In the genomic region with DNA sequence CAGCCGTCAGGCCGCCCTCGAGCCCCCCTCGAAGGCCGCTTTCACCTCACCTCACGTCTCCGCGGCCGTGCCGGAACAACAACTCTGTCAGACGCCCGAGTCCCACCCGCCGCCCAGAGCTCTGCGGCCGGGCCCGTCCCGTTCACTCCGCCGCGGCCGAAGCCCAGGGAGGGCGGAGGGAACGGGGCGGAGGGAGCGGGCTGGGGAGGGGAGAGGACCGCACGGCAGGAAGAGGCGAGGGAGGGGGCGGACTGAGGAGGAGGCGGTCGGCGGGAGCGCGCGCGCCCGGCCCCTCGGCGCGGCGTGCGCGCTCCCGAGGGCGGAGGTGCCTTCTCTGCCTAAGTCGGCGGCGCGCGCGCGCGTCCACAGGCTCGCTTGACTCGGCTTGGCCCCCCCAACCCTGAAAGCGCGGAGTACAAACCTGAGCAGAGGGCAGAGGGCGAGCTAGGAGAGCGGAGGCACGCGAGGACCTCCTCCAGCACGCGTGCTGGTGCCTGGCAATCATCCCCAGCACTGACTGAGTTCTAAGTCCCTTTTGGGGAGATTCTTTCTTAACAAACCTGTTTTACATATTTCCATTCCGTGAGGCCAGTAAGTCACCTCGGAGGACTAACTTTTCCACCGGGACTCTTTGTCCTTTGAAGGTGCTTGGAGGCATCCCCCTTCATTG, we compare ENCODE assay signal across 7 mouse cellular contexts. TPM values are rescaled to one million over a fixed set of nuclear protein-coding genes. Genes with fewer than 3 reads are reported as not detected.
DNase-seq lines count a peak whose midpoint lies in the region; ATAC-seq and TF ChIP-seq lines count a peak whose summit lies in the region.

Rabgap1l (minus strand) TSS at position 526 of the 670 bp plus-strand sequence.

- H3K79me2 ChIP-seq in heart, adult 2 months (replicated peaks; ENCODE audit: control insufficient read depth, insufficient read depth, low read length), result no peaks in the 10 kb centered on the region

- no peak for TF ChIP-seq EP300 in heart, adult 2 months (IDR thresholded peaks at IDR 0.05; ENCODE audit: insufficient read depth, low read depth, low read length)

- H3K27ac ChIP-seq in embryonic facial prominence, embryonic 12.5 days, result peak within 1 kb of the TSS; percentile 19
- H3K27ac ChIP-seq in heart, adult 2 months, result peak within 1 kb of the TSS; percentile 85
- peak within 1 kb of the TSS; percentile 55; the same call in 1 of the 2 replicates for H3K27ac ChIP-seq in limb, embryonic 13.5 days
- H3K27ac ChIP-seq in midbrain, embryonic 16.5 days (ENCODE audit: low read length), result peak within 1 kb of the TSS; percentile 23; the same call in 1 of the 2 replicates

- ATAC-seq in embryonic facial prominence, embryonic 12.5 days (ENCODE audit: insufficient number of reproducible peaks, insufficient read depth, low FRiP score, low TSS enrichment), result peak; percentile 97
- peak; percentile 96 for ATAC-seq in limb, embryonic 13.5 days (ENCODE audit: low FRiP score, low read depth)
- peak; percentile 97 for ATAC-seq in midbrain, embryonic 16.5 days

- H3K4me3 ChIP-seq in embryonic facial prominence, embryonic 12.5 days, result peak within 1 kb of the TSS; percentile 89
- H3K4me3 ChIP-seq in heart, adult 2 months, result peak within 1 kb of the TSS; percentile 89
- peak within 1 kb of the TSS; percentile 88 for H3K4me3 ChIP-seq in limb, embryonic 13.5 days
- peak within 1 kb of the TSS; percentile 56 for H3K4me3 ChIP-seq in midbrain, embryonic 16.5 days (ENCODE audit: low read depth, low read length)

- intact Hi-C loops in heart, adult 2 months (cut with DNase I), result loop anchor here (2.0 to 5.0 kb wide), 4 partner anchors 36 to 239 kb away; partner anchors contain the start of genes Rc3h1 and Zbtb37

- H3K4me2 ChIP-seq in embryonic facial prominence, embryonic 12.5 days (replicated peaks), result peak within 1 kb of the TSS; percentile 93
- H3K4me2 ChIP-seq in limb, embryonic 13.5 days (replicated peaks), result peak within 1 kb of the TSS; percentile 97
- peak within 1 kb of the TSS; percentile 94 for H3K4me2 ChIP-seq in midbrain, embryonic 16.5 days (ENCODE audit: low read length)

- no peaks in the 10 kb centered on the region for H3K27me3 ChIP-seq in embryonic facial prominence, embryonic 12.5 days
- H3K27me3 ChIP-seq in heart, adult 2 months (ENCODE audit: control insufficient read depth, insufficient read depth, low read length), result no peaks in the 10 kb centered on the region
- H3K27me3 ChIP-seq in limb, embryonic 13.5 days, result no peaks in the 10 kb centered on the region
- H3K27me3 ChIP-seq in midbrain, embryonic 16.5 days (ENCODE audit: control insufficient read depth, insufficient read depth, low read depth, low read length), result no peaks in the 10 kb centered on the region

- peak within 1 kb of the TSS; percentile 82 for H3K9ac ChIP-seq in embryonic facial prominence, embryonic 12.5 days
- peak within 1 kb of the TSS; percentile 94 for H3K9ac ChIP-seq in heart, adult 2 months (ENCODE audit: low read depth, low read length)
- peak within 1 kb of the TSS; percentile 94 for H3K9ac ChIP-seq in limb, embryonic 13.5 days
- peak within 1 kb of the TSS; percentile 85 for H3K9ac ChIP-seq in midbrain, embryonic 16.5 days (ENCODE audit: low read depth, low read length)

- WGBS in embryonic facial prominence, embryonic 12.5 days, result 1% methylated on average over 62 of the region's 67 CpGs
- 1% methylated on average over 61 of the region's 67 CpGs for WGBS in heart, adult 2 months
- WGBS in limb, embryonic 13.5 days, result 1% methylated on average over 57 of the region's 67 CpGs
- under 1% methylated on average over 42 of the region's 67 CpGs for WGBS in midbrain, embryonic 16.5 days

- H3K9me3 ChIP-seq in embryonic facial prominence, embryonic 12.5 days, result no peaks in the 10 kb centered on the region
- H3K9me3 ChIP-seq in limb, embryonic 13.5 days, result peaks cover 4% of the 10 kb centered on the region; the same call in 1 of the 2 replicates
- no peaks in the 10 kb centered on the region for H3K9me3 ChIP-seq in midbrain, embryonic 16.5 days (replicated peaks; ENCODE audit: control insufficient read depth, low read length, poor library complexity, severe bottlenecking)

- no peak for TF ChIP-seq CTCF in heart, adult 2 months (IDR thresholded peaks at IDR 0.05)

- H3K36me3 ChIP-seq in embryonic facial prominence, embryonic 12.5 days, result no peaks in the 10 kb centered on the region
- no peaks in the 10 kb centered on the region for H3K36me3 ChIP-seq in heart, adult 2 months (ENCODE audit: control insufficient read depth, insufficient read depth, low read length)
- H3K36me3 ChIP-seq in limb, embryonic 13.5 days, result no peaks in the 10 kb centered on the region
- H3K36me3 ChIP-seq in midbrain, embryonic 16.5 days (ENCODE audit: control insufficient read depth, insufficient read depth, low read length), result no peaks in the 10 kb centered on the region

- H3K4me1 ChIP-seq in embryonic facial prominence, embryonic 12.5 days, result no peaks in the 10 kb centered on the region
- peaks cover 3% of the 10 kb centered on the region; the same call in 1 of the 2 replicates for H3K4me1 ChIP-seq in heart, adult 2 months (ENCODE audit: control insufficient read depth, insufficient read depth, low read length)
- H3K4me1 ChIP-seq in limb, embryonic 13.5 days, result peaks cover 7% of the 10 kb centered on the region; the same call in 1 of the 2 replicates
- H3K4me1 ChIP-seq in midbrain, embryonic 16.5 days (ENCODE audit: control insufficient read depth, insufficient read depth, low read length), result peaks cover 10% of the 10 kb centered on the region

- DNase-seq in adrenal gland, postnatal 25 days, result peak; percentile 87
- DNase-seq in heart, adult 2 months, result peak; percentile 86 to 92
- peak; percentile 88 to 90 for DNase-seq in kidney, adult 8-10 months
- DNase-seq in spleen, postnatal 10 days (ENCODE audit: low spot score in 2 of 2), result peak; percentile 82 to 94

- peak; percentile 53 for TF ChIP-seq POLR2A in heart, adult 2 months (IDR thresholded peaks at IDR 0.05; ENCODE audit: insufficient read depth, low read depth, low read length)

RNA-seq across cellular contexts. Expression of gene Rabgap1l, which starts in this region (rescaled TPM):
- total RNA-seq in adrenal gland, postnatal 25 days (2021), result 26.0 and 30.0 TPM in 2 replicates
- polyA plus RNA-seq in embryonic facial prominence, embryonic 12.5 days (2016; fragmentation: Nextera tagmentation; extraction: Ambion mirVana), result 18.4 and 19.6 TPM in 2 replicates
- 10 to 100 TPM; 67.6 to 68.4 TPM for total RNA-seq in heart, adult 2 months (2021)
- polyA plus RNA-seq in heart, adult 2 months (2012; rRNA removed), result 19.0 and 51.5 TPM in 2 replicates
- 18.7 and 19.6 TPM in 2 replicates for polyA plus RNA-seq in limb, embryonic 13.5 days (2015; fragmentation: Nextera tagmentation; extraction: Ambion mirVana)
- polyA plus RNA-seq in midbrain, embryonic 16.5 days (2015; fragmentation: Nextera tagmentation; extraction: Ambion mirVana), result 39.3 and 41.8 TPM in 2 replicates

Comparison
In these comparisons a context has a peak if more than half of its experiments do, and no peak if none do; other contexts are left out.
1. Peak in every context shown above with its lines: DNase-seq, ATAC-seq, H3K4me3 ChIP-seq and H3K27ac ChIP-seq.
2. H3K27ac ChIP-seq: peak in every context shown above with its lines; median percentile 85 in heart, adult 2 months; 55 in limb, embryonic 13.5 days; 23 in midbrain, embryonic 16.5 days; 19 in embryonic facial prominence, embryonic 12.5 days.